Mouse (Mus musculus) retina, embryonic 14.5 days (tissue): Measurements from ENCODE around the gene Zfp74.
"Not testable (repeated sequence)": the region's sequence is repeated elsewhere in the genome, so short reads cannot be mapped to it uniquely, and the experiment has no call there.

Experiments used
- DNase-seq: peaks from one replicate; pipeline ENCODE4 v3.0.0-alpha.2; 2015; ENCODE audit warnings: low spot score

Zfp74 gene

DNA sequence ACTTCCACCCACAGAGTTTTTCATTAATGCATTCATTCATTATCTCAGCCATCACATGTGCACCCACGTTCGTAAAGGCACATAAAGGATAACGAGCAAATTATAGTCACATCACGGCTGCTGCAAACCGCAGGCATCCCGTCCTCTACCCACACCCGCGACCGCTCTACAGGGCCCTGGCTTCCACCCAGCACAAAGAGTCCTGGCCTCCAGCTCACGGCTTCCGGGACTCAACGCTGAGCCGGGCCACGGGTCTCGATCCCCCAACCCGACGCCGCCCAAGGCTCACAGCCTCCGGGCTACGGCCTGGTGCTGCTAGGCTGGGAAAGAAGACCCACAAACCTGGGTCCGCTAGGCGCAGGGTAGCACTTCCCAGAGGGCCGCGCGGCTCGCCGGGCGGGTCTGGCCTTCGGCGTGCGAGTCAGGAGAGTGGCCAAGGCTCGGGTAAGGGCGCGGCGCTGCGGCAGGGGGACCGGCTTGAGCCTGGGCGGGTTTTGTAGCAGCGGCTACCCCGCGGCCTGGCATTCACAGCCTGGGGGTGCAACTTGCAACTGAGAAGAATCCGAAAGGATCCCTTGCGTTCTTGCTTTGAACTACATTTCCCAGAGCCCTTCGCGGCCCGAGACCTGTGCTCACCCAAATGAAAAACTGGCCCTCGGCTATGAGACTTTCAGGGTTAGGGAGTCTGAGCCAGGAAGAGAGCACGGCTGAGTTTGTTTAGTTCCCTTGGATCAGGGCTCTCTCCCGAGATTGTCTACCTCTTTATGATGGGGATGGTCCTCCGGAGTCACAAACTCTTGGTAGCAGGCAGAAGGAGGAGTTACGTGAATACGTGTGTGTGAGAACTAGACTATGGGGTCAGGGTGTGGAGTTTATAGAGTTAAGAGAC is at the start of gene Zfp74:
TSS of gene Zfp74 (minus strand) at position 577 of the 889 bp plus-strand sequence.
- DNase-seq = peak; percentile 78

DNA sequence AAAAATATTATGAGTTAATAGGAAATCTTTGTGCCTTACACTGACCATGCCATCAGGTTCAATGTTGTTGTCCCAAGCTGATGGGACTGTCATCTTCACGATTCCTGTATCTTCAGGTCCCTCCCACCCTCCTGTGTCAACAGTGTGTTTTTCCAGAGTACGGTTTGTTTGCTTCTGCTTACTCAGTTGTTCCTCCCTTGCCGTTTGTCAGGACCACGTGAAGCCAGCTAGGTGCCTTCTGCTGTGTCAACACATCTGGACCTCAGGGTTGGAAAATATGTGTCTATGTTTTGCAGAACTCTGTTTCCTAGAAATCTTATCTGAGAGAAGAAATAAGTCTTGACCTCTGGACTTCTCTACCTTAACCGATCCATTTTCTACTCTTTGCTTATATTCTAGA is 46.7 kb upstream of the Zfp74 start:
- DNase-seq = no peak

DNA sequence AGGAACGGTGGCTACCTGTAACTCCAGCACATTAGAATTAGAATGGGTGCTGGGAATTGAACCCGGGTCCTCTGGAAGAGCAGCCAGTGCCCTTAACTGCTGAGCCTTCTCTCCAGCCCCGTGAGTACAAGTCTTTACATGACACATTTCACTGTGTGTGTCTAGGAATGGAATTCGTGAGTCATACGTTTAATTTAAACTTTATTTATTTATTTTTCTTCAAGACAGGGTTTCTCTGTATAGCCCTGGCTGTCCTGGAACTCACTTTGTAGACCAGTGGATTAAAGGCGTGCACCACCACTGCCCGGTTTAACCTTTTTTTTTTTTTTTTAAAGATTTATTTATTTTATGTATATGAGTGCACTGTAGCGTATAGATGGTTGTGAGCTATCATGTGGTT is 41.2 kb upstream of the Zfp74 start:
- no peak for DNase-seq

DNA sequence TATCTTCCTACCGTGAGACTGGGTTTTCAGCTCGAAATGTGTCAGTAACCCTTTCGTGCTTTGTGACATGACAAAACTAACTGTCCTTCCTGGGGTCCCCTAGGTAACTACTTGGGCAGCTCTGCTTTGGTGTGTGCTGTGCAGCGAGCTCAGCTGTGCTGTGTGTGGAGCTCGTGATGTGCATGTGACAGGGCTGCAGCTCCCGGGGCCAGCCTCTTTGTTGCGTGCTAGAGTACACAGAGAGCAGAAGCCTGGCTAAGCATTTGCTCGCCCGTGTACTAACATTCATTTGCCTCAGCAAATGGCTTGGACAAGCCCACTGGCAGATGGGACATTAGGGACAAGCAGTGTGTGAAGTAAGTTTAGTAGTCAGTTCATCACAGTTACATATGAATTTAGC is 39.5 kb upstream of the Zfp74 start:
- no peak for DNase-seq

DNA sequence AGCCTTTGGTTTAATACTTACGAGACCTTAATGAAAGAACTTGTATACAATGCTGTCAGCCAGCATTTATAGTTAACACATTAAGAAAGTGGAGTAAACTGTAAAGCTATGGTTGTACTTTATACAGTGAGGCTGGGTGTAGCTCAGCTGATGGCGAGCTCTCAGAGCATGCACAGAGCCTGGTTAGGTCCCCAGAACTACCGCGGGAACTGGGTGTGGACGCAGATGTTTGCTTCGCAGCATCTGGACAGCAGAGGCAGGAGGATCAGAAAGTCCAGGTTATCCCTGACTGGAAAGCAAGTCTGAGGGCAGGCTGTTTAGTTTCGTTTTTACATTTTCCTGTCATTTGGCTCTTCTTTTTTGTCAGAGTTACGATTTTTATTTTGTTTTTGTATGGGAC is 38.8 kb upstream of the Zfp74 start:
- DNase-seq = no peak

DNA sequence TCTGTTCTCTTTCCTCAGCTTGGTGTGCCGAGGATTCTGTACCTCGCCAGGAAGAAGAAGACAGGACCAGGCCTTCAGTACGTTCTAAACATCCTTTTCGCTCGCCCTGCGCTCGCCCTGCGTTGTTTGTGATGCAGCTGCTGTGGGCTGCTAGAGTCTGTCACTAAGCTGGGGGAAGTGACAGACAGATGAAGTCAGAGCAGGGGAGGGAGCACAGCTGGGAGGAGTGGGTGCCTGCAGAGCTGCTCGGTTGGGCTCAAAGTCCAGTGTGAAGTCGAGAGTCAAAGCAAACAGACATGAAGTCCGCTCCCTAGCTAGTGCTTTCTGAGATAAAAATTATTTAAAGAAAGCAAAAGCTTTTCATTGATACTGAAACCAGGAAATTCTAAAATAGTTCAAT is 35.1 kb upstream of the Zfp74 start:
- DNase-seq = no peak

DNA sequence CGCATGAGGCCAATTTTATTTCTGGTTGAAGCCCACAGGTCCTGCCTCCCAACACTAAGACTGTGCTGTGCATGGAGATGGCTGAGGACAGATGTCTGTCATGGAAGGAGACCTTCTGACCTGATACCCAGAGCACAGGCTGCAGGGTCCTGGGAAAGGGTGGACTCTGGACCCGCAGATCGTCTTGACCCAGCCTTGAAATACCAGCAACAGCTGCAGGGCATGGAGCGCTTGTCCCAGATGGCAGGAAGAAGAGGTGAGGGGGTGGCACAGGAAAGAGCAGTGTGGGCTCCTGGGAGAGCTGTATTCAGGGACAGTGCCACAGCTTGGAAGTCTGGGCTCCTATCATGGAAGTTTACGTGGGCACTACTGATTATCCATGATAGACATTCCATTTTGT is 33.7 kb upstream of the Zfp74 start:
- no peak for DNase-seq

DNA sequence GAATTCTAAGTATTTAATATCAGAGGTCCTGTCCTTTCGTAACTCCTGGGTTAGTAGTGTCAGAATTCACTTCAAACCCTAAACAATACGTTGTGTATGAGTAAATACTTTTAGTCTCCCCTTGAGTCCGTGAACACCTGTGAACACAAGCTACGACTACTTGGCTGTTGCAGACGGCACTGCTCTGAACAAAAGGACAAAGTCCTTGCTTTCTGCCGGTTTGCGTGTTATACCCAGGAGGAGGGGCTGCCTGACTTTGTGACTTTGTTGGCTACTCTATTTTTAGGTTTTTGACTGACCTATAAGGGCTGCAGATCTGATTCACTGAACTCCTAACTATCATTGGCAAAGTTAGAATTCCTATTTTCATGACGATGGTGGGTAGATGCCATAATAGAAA is 32.2 kb upstream of the Zfp74 start:
- DNase-seq = no peak

DNA sequence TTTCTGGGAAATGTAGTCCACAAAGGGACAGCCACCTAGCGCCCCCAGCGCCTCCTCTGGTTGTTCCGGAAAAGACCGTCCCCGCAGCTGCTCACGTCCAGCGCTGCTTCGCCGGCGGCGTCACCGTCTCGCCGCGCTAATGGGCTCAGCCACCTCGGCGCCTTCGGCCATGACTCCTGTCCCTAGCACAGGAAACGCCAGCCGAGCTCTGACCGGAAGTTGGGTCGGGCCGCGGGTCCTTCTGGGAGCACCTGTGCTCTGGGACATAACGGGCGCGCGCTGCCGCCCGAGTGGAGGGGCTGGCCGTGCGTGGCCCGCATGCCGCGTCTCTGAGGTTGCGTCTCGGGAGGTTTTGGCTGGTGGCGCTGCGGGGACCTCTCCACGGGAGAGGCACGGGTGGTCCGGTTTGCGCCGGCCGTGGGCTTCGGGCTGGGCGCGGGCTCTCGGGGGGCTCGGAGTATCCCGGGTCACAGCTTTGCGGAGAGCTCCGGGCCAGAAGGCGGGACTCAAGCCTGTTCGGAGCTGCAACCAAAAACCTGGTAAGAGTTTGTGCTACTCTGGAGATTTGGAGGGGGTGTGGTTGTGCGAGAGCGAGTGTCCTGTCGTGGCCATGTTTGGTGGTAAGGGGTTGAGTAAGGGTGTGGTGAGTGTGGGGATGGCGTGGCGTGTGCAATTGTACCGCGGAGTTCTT is 29.9 kb upstream of the Zfp74 start, which contains the start of gene Zfp568:
TSS of gene Zfp568 (plus strand) at position 266 of the 691 bp plus-strand sequence.
- DNase-seq = peak; percentile 97

DNA sequence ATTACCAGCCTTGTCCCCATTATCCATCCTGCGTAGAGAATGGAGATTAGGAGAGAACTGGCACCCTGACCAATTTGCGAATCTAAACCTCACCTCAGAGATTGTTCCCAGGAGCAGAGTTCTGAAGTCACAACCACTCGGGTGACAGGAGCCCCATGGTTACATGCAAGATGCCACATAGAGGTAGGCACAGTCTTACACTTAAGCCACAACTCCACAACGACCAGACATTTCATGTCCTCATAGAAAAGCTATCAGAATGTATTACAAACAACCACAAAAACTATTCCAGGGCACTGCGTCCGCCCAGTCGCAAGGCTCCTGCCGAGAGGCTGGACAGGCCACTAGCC is 29.4 kb upstream of the Zfp74 start:
- DNase-seq = no peak

DNA sequence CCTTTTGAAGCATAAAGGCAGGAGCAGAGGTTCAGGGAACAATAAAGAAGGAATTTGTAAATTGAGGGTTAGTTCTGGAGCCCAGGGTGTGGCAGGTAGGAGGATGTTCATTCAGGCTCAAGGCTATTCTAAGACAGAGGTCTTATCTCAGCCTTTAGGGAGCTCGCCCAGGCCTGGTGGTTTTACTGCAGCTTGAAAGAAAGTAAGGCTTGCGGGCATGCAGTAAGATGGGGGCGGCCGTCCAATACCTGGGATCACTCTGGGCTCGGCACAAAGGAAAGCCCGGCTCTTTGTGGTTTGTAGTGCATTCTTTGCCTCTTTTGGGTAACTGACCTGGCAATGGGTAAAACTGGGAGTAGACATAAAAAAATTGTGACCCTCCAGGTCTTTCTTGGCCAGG is 29.0 kb upstream of the Zfp74 start:
- DNase-seq = no peak

DNA sequence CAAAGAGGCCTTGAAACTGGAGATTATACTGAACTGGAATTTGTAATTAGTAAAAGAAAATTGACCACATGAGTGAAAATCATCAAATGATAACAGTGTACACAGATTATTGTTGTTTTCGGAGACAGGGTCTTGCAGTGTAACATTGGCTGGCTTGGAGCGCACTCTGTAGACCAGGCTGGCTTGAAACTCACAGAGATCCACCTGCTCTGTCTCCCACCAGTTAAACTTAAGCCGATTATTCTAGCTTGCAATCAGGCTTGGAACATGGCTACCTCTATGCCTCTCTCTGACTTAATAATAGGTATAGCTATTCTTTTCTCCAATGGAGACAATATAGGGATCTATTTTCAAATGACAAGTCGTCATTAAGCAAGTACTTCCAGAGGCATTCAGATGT is 28.5 kb upstream of the Zfp74 start:
- DNase-seq = no peak

DNA sequence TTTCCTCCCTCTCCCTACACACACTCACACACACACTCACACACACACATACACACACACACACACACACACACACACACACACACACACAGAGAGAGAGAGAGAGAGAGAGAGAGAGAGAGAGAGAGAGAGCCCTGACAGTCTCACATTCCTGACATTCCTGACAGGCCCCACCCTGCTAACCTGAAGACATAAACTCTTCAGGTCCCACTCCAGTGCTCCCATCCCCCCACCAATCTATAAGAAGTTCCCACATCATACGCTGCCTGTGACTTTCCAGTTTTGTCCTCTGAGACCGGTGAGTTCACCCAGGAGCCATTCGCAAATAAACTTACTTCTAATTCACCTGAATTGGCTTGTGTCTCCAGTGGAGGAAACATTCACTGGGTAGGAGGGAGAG is 28.0 kb upstream of the Zfp74 start:
- no peak for DNase-seq

DNA sequence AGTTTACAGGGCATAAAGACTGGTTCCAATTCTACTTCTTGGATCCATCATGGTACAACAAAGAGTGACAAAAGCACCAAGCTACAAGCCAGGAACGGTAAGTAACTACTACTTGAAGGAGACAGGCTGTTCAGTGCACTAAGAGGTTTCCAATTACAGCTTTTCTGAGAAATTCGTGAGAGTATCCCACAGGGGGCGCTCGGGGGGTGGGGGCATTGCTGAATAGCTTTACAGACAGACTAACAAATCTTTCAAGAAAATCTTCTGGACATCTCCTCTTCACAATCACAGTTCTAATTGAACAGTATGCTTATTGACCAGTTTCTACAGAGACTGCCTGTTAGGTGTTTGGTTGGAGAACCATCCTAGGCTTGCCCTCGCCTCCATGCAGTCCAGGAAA is 27.6 kb upstream of the Zfp74 start:
- DNase-seq = peak; percentile 3

DNA sequence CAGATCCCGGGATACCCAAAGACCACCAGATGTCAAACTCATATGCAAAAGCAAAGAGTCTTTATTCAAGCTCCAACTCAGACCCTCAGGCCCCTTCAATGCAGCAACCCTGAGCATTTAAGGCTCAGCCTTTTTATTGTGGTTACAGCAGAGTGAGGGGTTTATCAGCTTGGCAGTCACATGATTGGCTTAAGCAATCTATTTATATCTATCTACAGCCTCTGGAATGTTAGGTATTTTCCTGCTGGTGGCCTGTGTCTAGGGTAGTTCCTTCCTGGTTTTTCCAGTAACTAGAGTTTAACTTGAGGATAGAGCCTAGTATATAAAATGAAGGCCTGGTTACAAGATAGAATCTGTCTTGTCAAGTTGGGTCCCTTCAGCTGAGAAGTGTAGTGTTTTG is 26.9 kb upstream of the Zfp74 start:
- DNase-seq = no peak

DNA sequence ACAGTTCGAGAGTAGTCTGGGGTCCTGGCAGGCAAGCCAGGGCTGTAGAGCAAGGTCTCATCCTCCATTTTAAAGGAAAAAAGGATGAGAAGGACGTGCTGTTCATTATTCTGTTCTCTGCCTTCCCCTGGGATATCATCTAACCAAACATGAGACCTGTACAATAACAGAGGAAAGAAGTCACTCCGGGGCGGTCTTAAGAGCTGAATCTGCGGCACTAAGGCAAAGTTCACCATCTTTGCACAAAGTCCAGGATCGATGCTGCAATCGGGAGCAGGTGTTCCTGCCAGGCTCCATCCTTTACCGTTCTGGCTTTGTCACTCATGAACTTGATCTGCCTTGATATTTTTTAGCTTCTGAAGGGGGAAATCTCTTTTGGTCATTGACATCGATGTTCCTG is 16.8 kb upstream of the Zfp74 start:
- DNase-seq = no peak

DNA sequence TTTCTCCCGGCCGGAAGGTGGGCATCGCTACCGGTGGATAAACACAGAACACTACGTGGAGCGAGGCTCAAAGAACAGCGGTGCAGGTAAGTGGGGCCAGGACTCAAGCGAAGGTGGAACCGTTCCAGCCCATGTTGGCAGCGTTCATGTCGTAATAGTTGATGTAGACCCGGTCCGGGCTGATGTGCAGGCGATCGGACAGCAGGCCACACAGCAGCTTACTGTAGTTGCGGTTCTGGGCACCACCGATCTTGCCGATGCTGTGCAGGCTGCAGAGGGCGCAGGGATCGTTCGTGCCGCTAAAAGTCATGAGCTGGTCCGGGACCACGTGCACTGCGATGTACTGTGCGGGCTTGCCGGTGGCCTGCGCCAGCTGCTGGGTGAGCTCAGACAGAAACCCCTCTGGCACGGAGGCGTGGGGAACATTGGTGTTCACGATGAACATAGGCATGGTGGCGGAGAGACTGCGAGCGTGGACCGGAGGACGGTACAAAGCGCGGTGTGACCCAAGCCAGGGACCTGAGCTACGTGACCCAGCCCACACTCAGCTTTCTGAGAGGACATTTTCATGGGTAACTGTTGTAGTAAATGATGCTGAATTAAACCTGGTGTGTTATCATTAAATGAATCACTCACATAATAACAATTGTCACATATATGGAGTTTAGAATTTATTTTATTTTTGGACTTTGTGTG is 11.4 kb upstream of the Zfp74 start:
- DNase-seq = not testable (repeated sequence)

DNA sequence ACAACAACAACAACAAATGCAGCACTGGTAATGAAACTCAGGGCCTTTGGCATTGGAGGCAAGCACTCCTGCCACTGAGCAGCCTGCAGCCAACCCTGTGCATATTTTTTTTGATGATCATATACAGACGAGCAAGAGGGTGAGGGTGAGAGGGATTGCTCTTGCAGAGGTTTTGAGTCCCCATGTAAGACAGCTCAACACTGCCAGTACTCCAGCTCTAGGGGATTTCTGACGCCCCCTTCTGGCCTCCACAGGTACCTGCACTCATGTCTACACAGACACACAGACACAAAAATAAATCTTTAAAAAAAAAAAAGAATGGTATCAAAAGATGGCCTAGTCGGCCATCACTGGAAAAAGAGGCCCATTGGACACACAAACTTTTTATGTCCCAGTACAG is 5.1 kb upstream of the Zfp74 start:
- DNase-seq = no peak

DNA sequence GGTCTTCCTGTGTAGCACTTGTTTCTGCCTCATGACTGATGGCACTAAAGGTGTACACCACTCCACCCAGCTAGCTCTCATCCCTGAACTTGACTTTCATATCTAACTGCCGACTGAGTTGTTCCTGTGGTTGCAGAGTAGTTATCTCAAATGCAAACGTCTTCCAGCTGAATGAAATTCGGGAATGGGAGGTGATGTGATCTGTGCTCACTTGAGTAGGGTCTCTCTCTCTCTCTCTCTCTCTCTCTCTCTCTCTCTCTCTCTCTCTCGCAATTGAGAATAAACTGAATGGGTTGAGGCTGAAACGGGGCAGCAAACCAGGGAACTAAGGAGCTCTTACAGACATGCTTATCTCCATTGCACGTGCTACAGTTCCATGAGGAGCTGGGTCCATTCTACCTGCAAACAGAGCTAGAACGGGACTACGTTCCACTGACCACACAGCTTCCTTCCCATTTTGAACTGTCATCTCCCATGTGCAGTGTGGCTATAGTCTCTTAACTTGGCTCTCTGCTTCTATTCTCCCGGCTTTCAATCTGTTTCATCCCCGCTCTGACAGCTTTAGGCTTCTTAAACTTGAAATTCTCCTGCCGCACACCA is 4.3 kb upstream of the Zfp74 start:
- no peak for DNase-seq

DNA sequence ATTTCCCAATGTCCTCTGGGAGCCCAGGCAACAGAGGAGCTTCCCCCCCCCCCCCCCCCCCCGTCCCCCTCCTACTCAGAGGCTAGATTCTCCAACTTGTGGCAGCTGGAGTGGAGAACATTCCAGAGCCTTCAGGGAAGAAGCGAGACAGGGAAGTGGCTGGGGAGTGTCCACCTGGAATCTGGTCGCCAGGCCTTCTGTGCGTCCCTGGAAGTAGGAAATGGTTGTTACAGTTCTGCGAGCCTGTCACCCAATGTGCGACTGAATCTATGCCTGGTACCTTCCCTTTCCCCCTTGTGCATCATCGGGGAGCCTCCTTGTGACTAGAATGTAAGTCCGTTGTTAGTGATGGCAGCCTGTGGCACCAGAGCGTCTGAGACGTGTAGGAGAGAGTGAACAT is 2.4 kb upstream of the Zfp74 start:
- no peak for DNase-seq

DNA sequence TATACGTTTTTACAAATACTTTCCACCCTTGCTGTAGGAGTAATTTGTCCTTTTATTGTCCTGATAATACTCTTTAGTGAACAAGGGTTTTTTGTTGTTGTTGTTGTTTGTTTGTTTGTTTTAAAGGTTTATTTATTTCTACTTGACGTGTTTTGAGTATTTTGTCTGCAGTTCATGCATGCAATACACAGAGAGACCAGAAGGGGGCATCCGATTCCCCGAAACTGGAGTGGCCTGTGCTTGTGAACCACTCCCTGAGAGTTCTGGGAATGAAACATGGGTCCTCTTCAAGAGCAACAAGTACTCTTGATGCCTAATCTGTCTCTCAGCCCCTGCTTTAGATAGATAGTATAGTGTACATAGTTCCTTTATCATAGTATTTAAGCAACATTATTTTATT is 842 bp upstream of the Zfp74 start:
- peak; percentile 65 for DNase-seq

DNA sequence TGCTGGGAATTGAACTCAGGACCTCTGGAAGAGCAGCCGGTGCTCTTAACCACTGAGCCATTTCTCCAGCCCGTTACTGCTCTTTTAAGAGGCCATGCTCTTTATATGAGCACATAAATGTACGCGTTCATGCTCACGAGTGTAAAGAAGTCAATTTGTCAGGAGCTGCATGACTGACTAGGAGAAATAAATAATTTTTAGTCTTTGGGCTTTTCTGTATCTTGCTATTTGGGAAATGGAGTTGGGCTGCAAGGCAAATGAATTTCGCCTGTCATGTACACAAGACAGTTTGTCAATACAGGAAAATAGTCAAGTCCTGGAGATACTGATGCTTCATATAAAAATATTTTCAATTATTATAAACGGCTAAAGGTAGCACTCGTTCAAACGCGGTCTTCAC is 803 bp downstream of the Zfp74 start:
- DNase-seq = no peak

DNA sequence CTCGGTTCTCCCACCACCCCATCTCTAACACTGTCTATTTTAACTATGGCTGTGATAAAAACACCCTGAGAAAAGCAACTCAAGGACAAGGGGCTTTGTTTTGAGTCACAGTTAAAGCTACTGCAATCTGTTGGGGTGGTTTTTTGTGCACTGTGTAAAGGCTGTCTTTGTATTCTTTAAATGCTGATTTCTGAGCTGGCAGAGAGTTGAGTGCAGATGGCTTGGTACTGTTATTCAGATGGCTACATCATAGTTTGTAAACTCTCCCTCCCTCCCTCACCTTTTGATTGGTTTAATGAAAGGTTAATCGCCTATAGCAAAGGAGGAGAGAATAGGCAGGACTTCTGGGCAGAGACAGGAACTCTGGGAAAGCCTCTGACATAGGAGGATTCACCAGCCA is 9.7 kb downstream of the Zfp74 start:
- no peak for DNase-seq
